Mouse (Mus musculus): Measurements from ENCODE around the gene Gm26657. TPM values are rescaled to one million over a fixed set of nuclear protein-coding genes. Genes with fewer than 3 reads are reported as not detected.
A peak's percentile ranks its signal among the peaks of the same experiment; 100 is the strongest.

The Gm26657 gene
- polyA plus RNA-seq, 1 experiment, result not detected

- H3ac ChIP-seq (ENCODE audit: control insufficient read depth, insufficient read length), result no peak within 1 kb of the TSS
- no peak within 1 kb of the TSS for H3K4me3 ChIP-seq
- no peak for TF ChIP-seq REST (IDR thresholded peaks at IDR 0.05; ENCODE audit: insufficient read depth, insufficient read length)
- TF ChIP-seq MAX (IDR thresholded peaks at IDR 0.05; ENCODE audit: low read depth), result no peak
- TF ChIP-seq SRF (IDR thresholded peaks at IDR 0.05; ENCODE audit: control insufficient read depth, insufficient read length, low read depth), result no peak
- no peak for TF ChIP-seq MYOD1 (IDR thresholded peaks at IDR 0.05; ENCODE audit: control insufficient read depth in 1 of 3, insufficient read length in 2 of 3, low read depth in 2 of 3)
- TF ChIP-seq USF1 (IDR thresholded peaks at IDR 0.05; ENCODE audit: low read depth), result no peak
- TF ChIP-seq CEBPB (IDR thresholded peaks at IDR 0.05; ENCODE audit: insufficient read depth, poor library complexity, severe bottlenecking), result no peak
- no peak for TF ChIP-seq E2F4 (IDR thresholded peaks at IDR 0.05; ENCODE audit: insufficient read depth)
- no peak for TF ChIP-seq TCF12 (IDR thresholded peaks at IDR 0.05; ENCODE audit: insufficient read depth, poor library complexity, severe bottlenecking)
- TF ChIP-seq TCF3 (IDR thresholded peaks at IDR 0.05; ENCODE audit: insufficient read length, low read depth), result no peak
- no peak for TF ChIP-seq POLR2A (IDR thresholded peaks at IDR 0.05; ENCODE audit: insufficient read length, low read depth)
- TF ChIP-seq POLR2AphosphoS2 (IDR thresholded peaks at IDR 0.05; ENCODE audit: insufficient read length, low read depth), result no peak
- TF ChIP-seq MYOG (IDR thresholded peaks at IDR 0.05; ENCODE audit: control insufficient read depth in 1 of 3, insufficient read depth in 1 of 3, insufficient read length in 2 of 3, low read depth in 2 of 3), result no peak
- no peaks in the 10 kb centered on the region for H3K79me2 ChIP-seq (ENCODE audit: control insufficient read depth, insufficient read depth)
- no peaks in the 10 kb centered on the region for H3K27me3 ChIP-seq (ENCODE audit: control insufficient read depth, insufficient read depth, insufficient read length)
- H3K36me3 ChIP-seq (ENCODE audit: control insufficient read depth, insufficient read depth), result peaks cover 13% of the 10 kb centered on the region
- H3K4me2 ChIP-seq (ENCODE audit: low read depth), result no peak within 1 kb of the TSS
Observed at GRCm38 (mm10) chr4:56741041-56741493, 1.2 kb downstream of the Gm26657 start, which contains the start of gene Actl7b. TSS of gene Actl7b (minus strand) at chr4:56741443.

GRCm38 (mm10) chr4:56742698-56743097 lies 2.8 kb downstream of the Gm26657 start:
- no peak overlapping the region for H3K4me2 ChIP-seq (ENCODE audit: low read depth)
- H3K79me2 ChIP-seq (ENCODE audit: control insufficient read depth, insufficient read depth), result no peaks in the 10 kb centered on the region
- H3K4me3 ChIP-seq, result no peak overlapping the region
- no peak overlapping the region for H3ac ChIP-seq (ENCODE audit: control insufficient read depth, insufficient read length)
- H3K27me3 ChIP-seq (ENCODE audit: control insufficient read depth, insufficient read depth, insufficient read length), result no peaks in the 10 kb centered on the region
- TF ChIP-seq POLR2AphosphoS2 (IDR thresholded peaks at IDR 0.05; ENCODE audit: insufficient read length, low read depth) (peak; percentile 60), USF1 (IDR thresholded peaks at IDR 0.05; ENCODE audit: low read depth) (no peak), CEBPB (IDR thresholded peaks at IDR 0.05; ENCODE audit: insufficient read depth, poor library complexity, severe bottlenecking) (no peak)
- H3K36me3 ChIP-seq (ENCODE audit: control insufficient read depth, insufficient read depth), result peaks cover 13% of the 10 kb centered on the region

GRCm38 (mm10) chr4:56743363-56744195 lies 3.7 kb downstream of the Gm26657 start, which contains the start of gene Actl7a:
TSS of gene Actl7a (plus strand) at chr4:56743413.
- H3ac ChIP-seq (ENCODE audit: control insufficient read depth, insufficient read length), result no peak within 1 kb of the TSS
- no peak within 1 kb of the TSS for H3K4me2 ChIP-seq (ENCODE audit: low read depth)
- no peak within 1 kb of the TSS for H3K4me3 ChIP-seq
- H3K36me3 ChIP-seq (ENCODE audit: control insufficient read depth, insufficient read depth), result peaks cover 16% of the 10 kb centered on the region
- H3K79me2 ChIP-seq (ENCODE audit: control insufficient read depth, insufficient read depth), result no peaks in the 10 kb centered on the region
- H3K27me3 ChIP-seq (ENCODE audit: control insufficient read depth, insufficient read depth, insufficient read length), result no peaks in the 10 kb centered on the region
- no peak for TF ChIP-seq MYOD1 (IDR thresholded peaks at IDR 0.05; ENCODE audit: control insufficient read depth in 1 of 3, insufficient read length in 2 of 3, low read depth in 2 of 3)
- no peak for TF ChIP-seq TCF12 (IDR thresholded peaks at IDR 0.05; ENCODE audit: insufficient read depth, poor library complexity, severe bottlenecking)
- no peak for TF ChIP-seq USF1 (IDR thresholded peaks at IDR 0.05; ENCODE audit: low read depth)
- no peak for TF ChIP-seq SRF (IDR thresholded peaks at IDR 0.05; ENCODE audit: control insufficient read depth, insufficient read length, low read depth)
- no peak for TF ChIP-seq MYOG (IDR thresholded peaks at IDR 0.05; ENCODE audit: control insufficient read depth in 1 of 3, insufficient read depth in 1 of 3, insufficient read length in 2 of 3, low read depth in 2 of 3)
- no peak for TF ChIP-seq POLR2AphosphoS2 (IDR thresholded peaks at IDR 0.05; ENCODE audit: insufficient read length, low read depth)
- no peak for TF ChIP-seq TCF3 (IDR thresholded peaks at IDR 0.05; ENCODE audit: insufficient read length, low read depth)
- no peak for TF ChIP-seq POLR2A (IDR thresholded peaks at IDR 0.05; ENCODE audit: insufficient read length, low read depth)
- TF ChIP-seq REST (IDR thresholded peaks at IDR 0.05; ENCODE audit: insufficient read depth, insufficient read length), result no peak
- no peak for TF ChIP-seq MAX (IDR thresholded peaks at IDR 0.05; ENCODE audit: low read depth)
- no peak for TF ChIP-seq CEBPB (IDR thresholded peaks at IDR 0.05; ENCODE audit: insufficient read depth, poor library complexity, severe bottlenecking)
- no peak for TF ChIP-seq E2F4 (IDR thresholded peaks at IDR 0.05; ENCODE audit: insufficient read depth)

GRCm38 (mm10) chr4:56746345-56746744 lies 6.5 kb downstream of the Gm26657 start:
- no peak overlapping the region for H3ac ChIP-seq (ENCODE audit: control insufficient read depth, insufficient read length)
- H3K79me2 ChIP-seq (ENCODE audit: control insufficient read depth, insufficient read depth), result no peaks in the 10 kb centered on the region
- H3K4me3 ChIP-seq, result no peak overlapping the region
- TF ChIP-seq MYOG (IDR thresholded peaks at IDR 0.05; ENCODE audit: control insufficient read depth in 1 of 3, insufficient read depth in 1 of 3, insufficient read length in 2 of 3, low read depth in 2 of 3) (peak in 1 of 3 experiments; percentile 81), MYOD1 (IDR thresholded peaks at IDR 0.05; ENCODE audit: control insufficient read depth in 1 of 3, insufficient read length in 2 of 3, low read depth in 2 of 3) (peak in 2 of 3 experiments; percentile 5 to 59), SRF (IDR thresholded peaks at IDR 0.05; ENCODE audit: control insufficient read depth, insufficient read length, low read depth) (no peak)
- peaks cover 42% of the 10 kb centered on the region for H3K36me3 ChIP-seq (ENCODE audit: control insufficient read depth, insufficient read depth)
- H3K27me3 ChIP-seq (ENCODE audit: control insufficient read depth, insufficient read depth, insufficient read length), result no peaks in the 10 kb centered on the region
- H3K4me2 ChIP-seq (ENCODE audit: low read depth), result no peak overlapping the region

- Histone ChIP-seq H3K4me3 (no peak overlapping the region), H3K79me2 (ENCODE audit: control insufficient read depth, insufficient read depth) (no peaks in the 10 kb centered on the region), H3ac (ENCODE audit: control insufficient read depth, insufficient read length) (no peak overlapping the region), H3K36me3 (ENCODE audit: control insufficient read depth, insufficient read depth) (peaks cover 44% of the 10 kb centered on the region), H3K27me3 (ENCODE audit: control insufficient read depth, insufficient read depth, insufficient read length) (no peaks in the 10 kb centered on the region), H3K4me2 (ENCODE audit: low read depth) (no peak overlapping the region)
- TF ChIP-seq E2F4 (IDR thresholded peaks at IDR 0.05; ENCODE audit: insufficient read depth) (no peak), MYOD1 (IDR thresholded peaks at IDR 0.05; ENCODE audit: control insufficient read depth in 1 of 3, insufficient read length in 2 of 3, low read depth in 2 of 3) (no peak), CEBPB (IDR thresholded peaks at IDR 0.05; ENCODE audit: insufficient read depth, poor library complexity, severe bottlenecking) (no peak), POLR2AphosphoS2 (IDR thresholded peaks at IDR 0.05; ENCODE audit: insufficient read length, low read depth) (no peak)
Observed at GRCm38 (mm10) chr4:56747456-56747855, 7.6 kb downstream of the Gm26657 start.
